Mouse (Mus musculus) liver, postnatal 0 days (tissue): ENCODE results near the gene Cyb5b. TPM values are rescaled to one million over a fixed set of nuclear protein-coding genes. Genes with fewer than 3 reads are reported as not detected.

Experiments
- ATAC-seq: fragments of 200-750 bp; cut with Nextera tagmentation; 2 replicates; pipeline ENCODE4 v1.8.0; 2017; ENCODE audit warnings: mild to moderate bottlenecking, moderate library complexity
- DNase-seq: peaks from one replicate; pipeline ENCODE4 v3.0.0-alpha.2; 2016
- H3K27ac ChIP-seq: fragments of 300-500 bp; sonication (generic); 2 replicates; pipeline ENCODE4 v1.5.1; 2014; ENCODE audit warnings: antibody characterized with exemption, moderate library complexity, mild to moderate bottlenecking, low read depth
- H3K27me3 ChIP-seq: fragments of 300-500 bp; sonication (generic); 2 replicates; pipeline ENCODE4 v1.6.1; 2014; ENCODE audit warnings: low read length, control low read depth, mixed read lengths; ENCODE audit not compliant: insufficient read depth
- H3K36me3 ChIP-seq: fragments of 300-500 bp; sonication (generic); replicated peaks from 2 replicates; pipeline ENCODE4 v1.6.1; 2014; ENCODE audit warnings: mild to moderate bottlenecking, control low read depth, low read length, moderate library complexity, mixed read lengths; ENCODE audit not compliant: insufficient read depth
- H3K4me1 ChIP-seq: fragments of 300-500 bp; sonication (generic); 2 replicates; pipeline ENCODE4 v1.6.1; 2014; ENCODE audit warnings: antibody characterized with exemption, mild to moderate bottlenecking, control low read depth; ENCODE audit not compliant: insufficient read depth
- H3K4me2 ChIP-seq: fragments of 300-500 bp; sonication (generic); 2 replicates; pipeline ENCODE4 v1.6.1; 2014; ENCODE audit warnings: low read depth, mild to moderate bottlenecking, low read length, moderate library complexity, mixed read lengths
- H3K4me3 ChIP-seq: fragments of 300-500 bp; sonication (generic); 2 replicates; pipeline ENCODE4 v1.5.1; 2014; ENCODE audit warnings: low read depth, low read length
- H3K9ac ChIP-seq: fragments of 300-500 bp; sonication (generic); replicated peaks from 2 replicates; pipeline ENCODE4 v1.6.1; 2014; ENCODE audit warnings: mild to moderate bottlenecking, moderate library complexity
- H3K9me3 ChIP-seq: fragments of 300-500 bp; sonication (generic); 2 replicates; pipeline ENCODE4 v1.6.1; 2016; ENCODE audit warnings: mild to moderate bottlenecking, control low read depth, low read length, mixed read lengths
- CTCF ChIP-seq: sonication (generic); IDR thresholded peaks from 2 replicates; pipeline ENCODE4 v1.5.1; 2016; ENCODE audit warnings: antibody characterized with exemption, low read depth
- EP300 ChIP-seq: IDR thresholded peaks from 2 replicates; pipeline ENCODE4 v1.6.1; 2016; ENCODE audit warnings: antibody characterized with exemption, low read depth, mild to moderate bottlenecking
- WGBS: fragments of 180-500 bp; shearing (Covaris S2); extraction: QIAGEN DNeasy Blood & Tissue Kit; methylation state at CpG from one replicate; pipeline ENCODE4 v1.1.7; 2014; ENCODE audit not compliant: insufficient replicate concordance; 5-methylcytosine and 5-hydroxymethylcytosine counted together
- polyA plus RNA-seq: library from polyadenylated mRNA; unstranded; fragments of >200 nt; fragmentation: Nextera tagmentation; extraction: Ambion mirVana; gene quantifications from 2 replicates; pipeline ENCODE4 v1.2.1, GENCODE M21; 2015

The Cyb5b gene
- polyA plus RNA-seq, 1 experiment from 2014 or later = 23.6 TPM

DNA sequence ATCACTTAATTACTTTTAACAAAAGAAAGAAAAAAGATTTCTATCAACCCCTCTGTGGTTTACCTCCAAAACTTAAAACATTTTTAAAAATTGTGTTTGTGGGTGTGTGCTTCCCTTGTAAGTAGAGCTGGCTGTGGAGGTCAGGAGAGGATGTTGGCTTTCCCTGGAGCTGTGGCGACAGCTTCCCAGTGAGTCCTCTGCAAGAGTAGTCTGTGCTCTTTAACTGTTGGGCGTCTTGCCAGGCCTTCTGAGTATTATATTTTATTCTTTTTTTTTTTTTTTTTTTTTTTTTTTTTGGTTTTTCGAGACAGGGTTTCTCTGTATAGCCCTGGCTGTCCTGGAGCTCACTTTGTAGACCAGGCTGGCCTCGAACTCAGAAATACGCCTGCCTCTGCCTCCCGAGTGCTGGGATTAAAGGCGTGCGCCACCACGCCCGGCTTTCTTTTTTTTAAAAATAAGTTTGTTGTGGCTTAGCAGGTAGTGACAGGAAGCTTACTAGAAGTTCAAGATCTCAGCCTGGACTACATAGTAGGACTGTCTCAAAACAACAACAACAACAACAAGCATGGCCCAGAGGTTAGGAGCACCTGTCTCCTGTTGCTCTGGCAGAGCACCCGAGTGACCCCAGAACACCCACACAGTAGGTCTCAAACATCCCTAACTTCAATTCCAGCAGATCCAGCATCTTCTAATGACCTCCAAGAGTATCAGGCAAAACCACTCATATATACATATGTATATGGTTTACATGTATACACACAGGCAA is 38.9 kb upstream of the Cyb5b start:
- no peak for DNase-seq
- H3K4me1 ChIP-seq = peaks cover 3% of the 10 kb centered on the region; the same call in 1 of the 2 replicates
- no peak overlapping the region for H3K9ac ChIP-seq
- ATAC-seq = no peak
- WGBS = 82% methylated on average over 9 of the region's 11 CpGs
- TF ChIP-seq CTCF (no peak), EP300 (no peak)
- H3K36me3 ChIP-seq = no peaks in the 10 kb centered on the region
- H3K9me3 ChIP-seq = no peaks in the 10 kb centered on the region
- no peak overlapping the region for H3K4me3 ChIP-seq
- no peaks in the 10 kb centered on the region for H3K27me3 ChIP-seq
- H3K4me2 ChIP-seq = no peak overlapping the region
- H3K27ac ChIP-seq = no peak overlapping the region

DNA sequence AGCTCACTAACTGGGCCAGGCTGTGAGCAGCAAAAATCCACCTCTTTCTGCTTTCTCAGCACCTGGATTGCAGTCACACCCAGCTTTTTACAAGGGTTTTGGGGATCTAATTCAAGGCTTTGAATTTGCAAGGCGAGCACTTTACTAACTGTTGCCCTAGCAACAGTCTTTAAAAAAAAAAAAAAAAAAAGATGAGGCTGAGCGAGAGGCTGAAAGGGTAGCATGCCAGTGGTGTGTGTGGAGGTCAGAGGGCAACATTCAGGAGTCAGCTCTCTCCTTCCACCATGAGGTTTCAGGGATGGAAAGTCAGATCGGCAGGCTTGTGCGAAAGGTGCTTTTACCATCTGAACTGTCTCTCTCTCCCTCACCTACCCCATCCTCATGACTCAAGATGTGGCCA is 37.2 kb upstream of the Cyb5b start:
- H3K4me1 ChIP-seq = peaks cover 5% of the 10 kb centered on the region; the same call in 1 of the 2 replicates
- no peak for ATAC-seq
- TF ChIP-seq CTCF = no peak
- TF ChIP-seq EP300 = no peak
- 70% methylated on average over 4 of the region's 4 CpGs for WGBS
- H3K9me3 ChIP-seq = no peaks in the 10 kb centered on the region
- H3K36me3 ChIP-seq = no peaks in the 10 kb centered on the region
- H3K27me3 ChIP-seq = no peaks in the 10 kb centered on the region
- H3K4me3 ChIP-seq = no peak overlapping the region
- DNase-seq = no peak
- H3K27ac ChIP-seq = no peak overlapping the region
- no peak overlapping the region for H3K4me2 ChIP-seq
- no peak overlapping the region for H3K9ac ChIP-seq

DNA sequence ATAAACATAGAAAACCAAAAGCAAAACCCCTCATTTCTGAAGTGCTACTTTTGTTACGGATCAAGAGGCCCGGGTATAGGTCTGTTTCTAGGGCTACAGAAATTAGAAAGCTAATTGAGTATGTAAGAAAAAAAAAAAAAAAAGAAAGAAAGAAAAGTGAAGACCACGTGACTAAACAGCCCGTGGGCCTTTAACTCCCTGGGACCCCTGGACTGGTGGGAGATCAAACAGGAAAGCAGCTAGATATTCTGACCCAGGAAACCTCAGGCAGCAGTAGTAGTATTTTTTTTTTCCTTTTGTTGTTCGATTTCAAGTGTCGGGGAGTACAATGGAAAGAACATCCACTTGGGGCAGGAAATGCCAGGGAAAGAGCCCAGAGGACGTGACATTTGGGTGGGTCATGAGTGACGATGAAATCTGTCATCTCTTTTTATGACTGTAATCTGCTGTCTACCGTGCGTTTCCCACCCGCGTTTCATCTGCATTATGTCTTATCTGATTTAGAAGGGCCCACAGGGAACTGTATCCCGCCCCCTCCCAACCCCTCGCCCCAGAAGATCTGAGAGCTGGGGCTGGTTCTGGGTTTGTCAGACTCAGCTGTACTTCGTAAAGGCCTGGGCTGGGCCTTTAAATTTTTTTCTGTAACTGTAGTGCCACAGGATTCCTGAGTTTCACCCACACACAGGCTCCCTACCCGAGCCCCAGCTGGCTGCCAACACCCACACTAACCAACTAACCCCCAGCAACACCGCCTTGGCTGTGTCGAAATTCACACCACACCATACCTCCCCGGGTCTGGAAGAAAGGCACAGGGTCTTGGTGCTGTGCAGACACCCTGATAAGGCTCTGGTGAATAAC is 36.1 kb upstream of the Cyb5b start:
- H3K4me1 ChIP-seq = peaks cover 12% of the 10 kb centered on the region; the same call in 1 of the 2 replicates
- TF ChIP-seq EP300 (no peak), CTCF (no peak)
- H3K36me3 ChIP-seq = no peaks in the 10 kb centered on the region
- no peak overlapping the region for H3K27ac ChIP-seq
- no peaks in the 10 kb centered on the region for H3K27me3 ChIP-seq
- H3K4me2 ChIP-seq = peak overlapping the region; percentile 42
- 41% methylated on average over 19 of the region's 19 CpGs for WGBS
- no peak overlapping the region for H3K4me3 ChIP-seq
- ATAC-seq (no peak), DNase-seq (no peak)
- H3K9ac ChIP-seq = peak overlapping the region; percentile 35; the same call in 1 of the 2 replicates
- no peaks in the 10 kb centered on the region for H3K9me3 ChIP-seq

DNA sequence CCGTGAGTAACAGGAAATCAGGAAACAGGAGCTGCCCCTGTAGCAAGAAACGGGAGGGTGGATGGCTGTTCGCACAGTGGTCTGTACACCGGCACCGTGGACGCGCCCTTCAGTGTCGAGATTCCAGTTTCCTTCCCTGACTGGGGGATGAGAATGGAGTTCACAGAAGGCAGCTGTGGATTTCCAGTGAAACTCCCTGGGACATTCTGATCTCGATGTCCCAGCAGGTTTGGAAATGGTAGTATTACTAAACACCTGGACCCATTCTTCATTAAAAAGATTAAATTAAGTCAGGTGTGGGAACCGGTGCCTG is 35.5 kb upstream of the Cyb5b start:
- ATAC-seq = no peak
- Histone ChIP-seq H3K4me1 (peaks cover 12% of the 10 kb centered on the region; the same call in 1 of the 2 replicates), H3K27ac (no peak overlapping the region), H3K9ac (peak overlapping the region; percentile 35; the same call in 1 of the 2 replicates), H3K4me2 (peak overlapping the region; percentile 42), H3K27me3 (no peaks in the 10 kb centered on the region), H3K9me3 (no peaks in the 10 kb centered on the region), H3K36me3 (no peaks in the 10 kb centered on the region), H3K4me3 (no peak overlapping the region)
- TF ChIP-seq EP300 (no peak), CTCF (no peak)
- no peak for DNase-seq
- 50% methylated on average over 10 of the region's 10 CpGs for WGBS

DNA sequence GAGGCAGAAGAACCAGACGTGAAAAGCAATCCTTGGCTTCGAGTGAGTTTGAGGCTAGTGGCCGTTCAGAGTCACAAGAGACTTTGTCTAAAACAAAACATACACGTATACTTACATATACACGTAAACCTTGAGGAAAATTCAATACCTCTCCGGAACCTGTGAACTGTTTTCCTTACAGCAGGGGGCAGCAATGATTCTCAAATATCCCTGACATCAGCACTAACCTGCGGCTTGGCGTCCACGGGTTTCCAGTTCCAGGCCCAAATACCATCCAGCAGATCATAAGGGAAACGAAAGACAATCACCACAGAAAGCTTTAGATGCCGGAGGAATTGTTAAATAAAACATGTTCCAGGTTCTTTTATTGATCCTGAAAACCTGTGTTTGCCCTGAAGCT is 34.4 kb upstream of the Cyb5b start:
- H3K9me3 ChIP-seq = no peaks in the 10 kb centered on the region
- peaks cover 12% of the 10 kb centered on the region; the same call in 1 of the 2 replicates for H3K4me1 ChIP-seq
- H3K4me2 ChIP-seq = no peak overlapping the region
- no peaks in the 10 kb centered on the region for H3K27me3 ChIP-seq
- no peak overlapping the region for H3K9ac ChIP-seq
- no peak overlapping the region for H3K27ac ChIP-seq
- H3K36me3 ChIP-seq = no peaks in the 10 kb centered on the region
- H3K4me3 ChIP-seq = no peak overlapping the region
- WGBS = 11% methylated on average over 11 of the region's 11 CpGs
- peak; percentile 57 for ATAC-seq
- peak; percentile 71 for DNase-seq
- TF ChIP-seq EP300 = 0 out of 2 replicates have a peak, but pooled peaks have one; percentile 14
- TF ChIP-seq CTCF = peak; percentile 81

DNA sequence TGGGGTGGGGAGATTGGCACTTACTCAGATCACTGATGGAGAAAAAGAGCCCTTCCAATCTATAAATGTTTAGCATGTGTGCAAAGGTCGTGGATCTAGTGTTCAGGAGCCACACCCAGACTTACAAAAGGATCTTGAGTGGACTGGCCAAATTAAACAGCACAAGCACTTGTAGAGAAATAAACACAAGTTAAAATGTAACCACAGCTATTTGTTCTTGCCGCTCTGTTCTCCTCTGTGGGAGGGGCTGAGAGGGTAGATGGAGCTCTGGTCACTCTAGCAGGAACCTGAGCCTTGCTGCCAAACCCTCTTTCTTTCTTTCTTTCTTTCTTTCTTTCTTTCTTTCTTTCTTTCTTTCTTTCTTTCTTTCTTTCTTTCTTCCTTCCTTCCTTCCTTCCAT is 33.4 kb upstream of the Cyb5b start:
- WGBS = 49% methylated on average over 2 of the region's 2 CpGs
- Histone ChIP-seq H3K27ac (no peak overlapping the region), H3K4me3 (no peak overlapping the region), H3K9ac (no peak overlapping the region), H3K4me1 (peaks cover 12% of the 10 kb centered on the region), H3K4me2 (no peak overlapping the region), H3K27me3 (no peaks in the 10 kb centered on the region), H3K36me3 (no peaks in the 10 kb centered on the region), H3K9me3 (no peaks in the 10 kb centered on the region)
- ATAC-seq (peak; percentile 77), DNase-seq (no peak)
- TF ChIP-seq CTCF (no peak), EP300 (no peak)
